Mouse (Mus musculus): ENCODE data around the gene Hpcal4. TPM values are rescaled to one million over a fixed set of nuclear protein-coding genes. Genes with fewer than 3 reads are reported as not detected.

The Hpcal4 gene
- polyA plus RNA-seq, 1 experiment from 2014 or later = 43.0 TPM

GRCm38 (mm10) chr4:123193791-123194190 is 10.8 kb downstream of the Hpcal4 start:
- 92% methylated on average over 11 of the region's 11 CpGs for WGBS
- no peaks in the 10 kb centered on the region for H3K4me1 ChIP-seq (ENCODE audit: control insufficient read depth, insufficient read depth, low read length)
- H3K27ac ChIP-seq (ENCODE audit: low read depth, low read length) = no peak overlapping the region
- no peak for ATAC-seq (ENCODE audit: low read depth)
- H3K9ac ChIP-seq (replicated peaks; ENCODE audit: low read depth, low read length) = no peak overlapping the region; the same call in 1 of the 2 replicates
- H3K9me3 ChIP-seq (ENCODE audit: control insufficient read depth, low read length) = no peaks in the 10 kb centered on the region
- no peak overlapping the region for H3K4me3 ChIP-seq (ENCODE audit: low read depth, low read length)
- no peaks in the 10 kb centered on the region for H3K36me3 ChIP-seq (ENCODE audit: control insufficient read depth, insufficient read depth, low read length)
- no peaks in the 10 kb centered on the region for H3K27me3 ChIP-seq (ENCODE audit: control insufficient read depth, insufficient read depth, low read length)
- no peak overlapping the region for H3K4me2 ChIP-seq (ENCODE audit: low read depth, low read length)

GRCm38 (mm10) chr4:123196695-123197094 is 13.7 kb downstream of the Hpcal4 start:
- Histone ChIP-seq H3K4me1 (ENCODE audit: control insufficient read depth, insufficient read depth, low read length) (peaks cover 8% of the 10 kb centered on the region; the same call in 1 of the 2 replicates), H3K36me3 (ENCODE audit: control insufficient read depth, insufficient read depth, low read length) (no peaks in the 10 kb centered on the region), H3K9me3 (ENCODE audit: control insufficient read depth, low read length) (no peaks in the 10 kb centered on the region), H3K27ac (ENCODE audit: low read depth, low read length) (no peak overlapping the region), H3K4me2 (ENCODE audit: low read depth, low read length) (no peak overlapping the region), H3K9ac (replicated peaks; ENCODE audit: low read depth, low read length) (no peak overlapping the region), H3K27me3 (ENCODE audit: control insufficient read depth, insufficient read depth, low read length) (peaks cover 11% of the 10 kb centered on the region), H3K4me3 (ENCODE audit: low read depth, low read length) (no peak overlapping the region)
- 71% methylated on average over 6 of the region's 6 CpGs for WGBS
- no peak for ATAC-seq (ENCODE audit: low read depth)

GRCm38 (mm10) chr4:123200771-123201185 is 17.8 kb downstream of the Hpcal4 start:
- no peak overlapping the region for H3K27ac ChIP-seq (ENCODE audit: low read depth, low read length)
- 2% methylated on average over 15 of the region's 15 CpGs for WGBS
- peak overlapping the region; percentile 42; the same call in 1 of the 2 replicates for H3K9ac ChIP-seq (replicated peaks; ENCODE audit: low read depth, low read length)
- H3K36me3 ChIP-seq (ENCODE audit: control insufficient read depth, insufficient read depth, low read length) = no peaks in the 10 kb centered on the region
- peak; percentile 65; the same call in 1 of the 2 replicates for ATAC-seq (ENCODE audit: low read depth)
- H3K4me1 ChIP-seq (ENCODE audit: control insufficient read depth, insufficient read depth, low read length) = peaks cover 9% of the 10 kb centered on the region; the same call in 1 of the 2 replicates
- peak overlapping the region; percentile 31 for H3K4me3 ChIP-seq (ENCODE audit: low read depth, low read length)
- no peaks in the 10 kb centered on the region for H3K9me3 ChIP-seq (ENCODE audit: control insufficient read depth, low read length)
- H3K4me2 ChIP-seq (ENCODE audit: low read depth, low read length) = peak overlapping the region; percentile 73
- H3K27me3 ChIP-seq (ENCODE audit: control insufficient read depth, insufficient read depth, low read length) = peaks cover 16% of the 10 kb centered on the region

- peak within 1 kb of the TSS; percentile 42 for H3K9ac ChIP-seq (replicated peaks; ENCODE audit: low read depth, low read length)
- peak within 1 kb of the TSS; percentile 31 for H3K4me3 ChIP-seq (ENCODE audit: low read depth, low read length)
- H3K9me3 ChIP-seq (ENCODE audit: control insufficient read depth, low read length) = no peaks in the 10 kb centered on the region
- H3K4me1 ChIP-seq (ENCODE audit: control insufficient read depth, insufficient read depth, low read length) = peaks cover 9% of the 10 kb centered on the region; the same call in 1 of the 2 replicates
- H3K27me3 ChIP-seq (ENCODE audit: control insufficient read depth, insufficient read depth, low read length) = peaks cover 16% of the 10 kb centered on the region
- H3K4me2 ChIP-seq (ENCODE audit: low read depth, low read length) = peak within 1 kb of the TSS; percentile 73
- WGBS = 1% methylated on average over 58 of the region's 58 CpGs
- ATAC-seq (ENCODE audit: low read depth) = peak; percentile 48
- no peak within 1 kb of the TSS for H3K27ac ChIP-seq (ENCODE audit: low read depth, low read length)
- H3K36me3 ChIP-seq (ENCODE audit: control insufficient read depth, insufficient read depth, low read length) = no peaks in the 10 kb centered on the region
Measured at GRCm38 (mm10) chr4:123201186-123202093, 18.4 kb downstream of the Hpcal4 start, which contains the start of gene Nt5c1a. Gene Nt5c1a, plus strand, starts transcription at chr4:123201504.

GRCm38 (mm10) chr4:123202094-123202420 is 19.0 kb downstream of the Hpcal4 start:
- peaks cover 16% of the 10 kb centered on the region for H3K27me3 ChIP-seq (ENCODE audit: control insufficient read depth, insufficient read depth, low read length)
- 10% methylated on average over 8 of the region's 8 CpGs for WGBS
- no peaks in the 10 kb centered on the region for H3K9me3 ChIP-seq (ENCODE audit: control insufficient read depth, low read length)
- peak overlapping the region; percentile 73 for H3K4me2 ChIP-seq (ENCODE audit: low read depth, low read length)
- H3K4me3 ChIP-seq (ENCODE audit: low read depth, low read length) = no peak overlapping the region
- peaks cover 9% of the 10 kb centered on the region; the same call in 1 of the 2 replicates for H3K4me1 ChIP-seq (ENCODE audit: control insufficient read depth, insufficient read depth, low read length)
- no peak for ATAC-seq (ENCODE audit: low read depth)
- no peak overlapping the region for H3K27ac ChIP-seq (ENCODE audit: low read depth, low read length)
- no peaks in the 10 kb centered on the region for H3K36me3 ChIP-seq (ENCODE audit: control insufficient read depth, insufficient read depth, low read length)
- no peak overlapping the region for H3K9ac ChIP-seq (replicated peaks; ENCODE audit: low read depth, low read length)

GRCm38 (mm10) chr4:123207337-123207736 is 24.3 kb downstream of the Hpcal4 start:
- Histone ChIP-seq H3K4me1 (ENCODE audit: control insufficient read depth, insufficient read depth, low read length) (no peaks in the 10 kb centered on the region), H3K27ac (ENCODE audit: low read depth, low read length) (no peak overlapping the region), H3K4me3 (ENCODE audit: low read depth, low read length) (no peak overlapping the region), H3K9ac (replicated peaks; ENCODE audit: low read depth, low read length) (no peak overlapping the region), H3K27me3 (ENCODE audit: control insufficient read depth, insufficient read depth, low read length) (0 out of 2 replicates have a peak, but pooled peaks cover 1% of the 10 kb centered on the region), H3K4me2 (ENCODE audit: low read depth, low read length) (no peak overlapping the region), H3K36me3 (ENCODE audit: control insufficient read depth, insufficient read depth, low read length) (no peaks in the 10 kb centered on the region), H3K9me3 (ENCODE audit: control insufficient read depth, low read length) (no peaks in the 10 kb centered on the region)
- 81% methylated on average over 5 of the region's 5 CpGs for WGBS
- ATAC-seq (ENCODE audit: low read depth) = no peak

- ATAC-seq (ENCODE audit: low read depth) = no peak
- WGBS = 67% methylated on average over 8 of the region's 8 CpGs
- Histone ChIP-seq H3K4me1 (ENCODE audit: control insufficient read depth, insufficient read depth, low read length) (no peaks in the 10 kb centered on the region), H3K36me3 (ENCODE audit: control insufficient read depth, insufficient read depth, low read length) (no peaks in the 10 kb centered on the region), H3K9me3 (ENCODE audit: control insufficient read depth, low read length) (no peaks in the 10 kb centered on the region), H3K4me2 (ENCODE audit: low read depth, low read length) (no peak overlapping the region), H3K4me3 (ENCODE audit: low read depth, low read length) (no peak overlapping the region), H3K9ac (replicated peaks; ENCODE audit: low read depth, low read length) (no peak overlapping the region), H3K27me3 (ENCODE audit: control insufficient read depth, insufficient read depth, low read length) (no peaks in the 10 kb centered on the region), H3K27ac (ENCODE audit: low read depth, low read length) (no peak overlapping the region)
Measured at GRCm38 (mm10) chr4:123210996-123211395, 28.0 kb downstream of the Hpcal4 start.

- Histone ChIP-seq H3K4me3 (ENCODE audit: low read depth, low read length) (no peak overlapping the region), H3K9ac (replicated peaks; ENCODE audit: low read depth, low read length) (no peak overlapping the region), H3K36me3 (ENCODE audit: control insufficient read depth, insufficient read depth, low read length) (no peaks in the 10 kb centered on the region), H3K4me2 (ENCODE audit: low read depth, low read length) (no peak overlapping the region), H3K9me3 (ENCODE audit: control insufficient read depth, low read length) (no peaks in the 10 kb centered on the region), H3K27ac (ENCODE audit: low read depth, low read length) (no peak overlapping the region), H3K27me3 (ENCODE audit: control insufficient read depth, insufficient read depth, low read length) (no peaks in the 10 kb centered on the region), H3K4me1 (ENCODE audit: control insufficient read depth, insufficient read depth, low read length) (no peaks in the 10 kb centered on the region)
- no peak for ATAC-seq (ENCODE audit: low read depth)
- WGBS = 62% methylated on average over 5 of the region's 5 CpGs
Measured at GRCm38 (mm10) chr4:123211453-123211852, 28.4 kb downstream of the Hpcal4 start.

- no peak overlapping the region for H3K4me2 ChIP-seq (ENCODE audit: low read depth, low read length)
- no peak for ATAC-seq (ENCODE audit: low read depth)
- no peak overlapping the region for H3K4me3 ChIP-seq (ENCODE audit: low read depth, low read length)
- WGBS = 61% methylated on average over 2 of the region's 2 CpGs
- H3K9me3 ChIP-seq (ENCODE audit: control insufficient read depth, low read length) = no peaks in the 10 kb centered on the region
- no peaks in the 10 kb centered on the region for H3K27me3 ChIP-seq (ENCODE audit: control insufficient read depth, insufficient read depth, low read length)
- no peak overlapping the region for H3K9ac ChIP-seq (replicated peaks; ENCODE audit: low read depth, low read length)
- no peak overlapping the region for H3K27ac ChIP-seq (ENCODE audit: low read depth, low read length)
- no peaks in the 10 kb centered on the region for H3K36me3 ChIP-seq (ENCODE audit: control insufficient read depth, insufficient read depth, low read length)
- H3K4me1 ChIP-seq (ENCODE audit: control insufficient read depth, insufficient read depth, low read length) = no peaks in the 10 kb centered on the region
Measured at GRCm38 (mm10) chr4:123212330-123212729, 29.3 kb downstream of the Hpcal4 start.

All from neural tube, embryonic 14.5 days (tissue).